Mouse (Mus musculus) thymus, adult 18-20 months (tissue): Measurements from ENCODE around the gene Kdm4b.

Source experiments
- DNase-seq, 2 experiments: peaks; one replicate each; pipeline ENCODE4 v3.0.0; 2022; ENCODE audit warnings: mixed read lengths in 2 of 2

Gene Kdm4b

GRCm38 (mm10) chr17:56325450-56326152, at the start of gene Kdm4b:
Gene Kdm4b (plus strand): TSS chr17:56326062.
- peak; percentile 99 for DNase-seq

GRCm38 (mm10) chr17:56276643-56277566, 49.0 kb upstream of the Kdm4b start, which contains the start of gene Ticam1:
Gene Ticam1 (minus strand): TSS chr17:56276786.
- DNase-seq, result peak; percentile 67 to 81

GRCm38 (mm10) chr17:56277567-56277893, 48.3 kb upstream of the Kdm4b start:
- no peak for DNase-seq

GRCm38 (mm10) chr17:56278340-56278739, 47.5 kb upstream of the Kdm4b start:
- DNase-seq, result no peak

- no peak for DNase-seq
Measured at GRCm38 (mm10) chr17:56279481-56280155, 46.2 kb upstream of the Kdm4b start.

- DNase-seq, result no peak
Measured at GRCm38 (mm10) chr17:56281193-56281592, 44.7 kb upstream of the Kdm4b start.

GRCm38 (mm10) chr17:56282802-56283201, 43.1 kb upstream of the Kdm4b start:
- no peak for DNase-seq

GRCm38 (mm10) chr17:56283316-56283715, 42.5 kb upstream of the Kdm4b start:
- DNase-seq, result no peak

- DNase-seq, result no peak
Measured at GRCm38 (mm10) chr17:56285995-56286394, 39.9 kb upstream of the Kdm4b start.

GRCm38 (mm10) chr17:56287830-56288229, 38.0 kb upstream of the Kdm4b start:
- DNase-seq, result no peak

GRCm38 (mm10) chr17:56288866-56289265, 37.0 kb upstream of the Kdm4b start:
- no peak for DNase-seq

- peak in 1 of 2 experiments; percentile 47 for DNase-seq
Measured at GRCm38 (mm10) chr17:56289371-56290331, 36.2 kb upstream of the Kdm4b start.

- DNase-seq, result peak; percentile 88 to 92
Measured at GRCm38 (mm10) chr17:56290388-56291170, 35.3 kb upstream of the Kdm4b start.

GRCm38 (mm10) chr17:56291171-56291511, 34.7 kb upstream of the Kdm4b start:
- peak; percentile 93 to 95 for DNase-seq

GRCm38 (mm10) chr17:56291826-56292475, 33.9 kb upstream of the Kdm4b start:
- DNase-seq, result peak in 1 of 2 experiments; percentile 50

GRCm38 (mm10) chr17:56292531-56293222, 33.2 kb upstream of the Kdm4b start, which contains the start of gene Plin3:
Gene Plin3 (minus strand): TSS chr17:56292873.
- DNase-seq, result peak in 1 of 2 experiments; percentile 57

- DNase-seq, result peak; percentile 80 to 88
Measured at GRCm38 (mm10) chr17:56293291-56293690, 32.6 kb upstream of the Kdm4b start.

- no peak for DNase-seq
Measured at GRCm38 (mm10) chr17:56294241-56294640, 31.6 kb upstream of the Kdm4b start.

GRCm38 (mm10) chr17:56296201-56296600, 29.7 kb upstream of the Kdm4b start:
- DNase-seq, result peak in 1 of 2 experiments; percentile 48

- DNase-seq, result no peak
Measured at GRCm38 (mm10) chr17:56298238-56298637, 27.6 kb upstream of the Kdm4b start.
